Mouse (Mus musculus) small intestine, adult 2 months (tissue): ENCODE measurements around the gene Prdm16.

Source experiments
- CTCF ChIP-seq: fragments of 200-500 bp; IDR thresholded peaks from 2 replicates; pipeline ENCODE4 v1.5.1; 2012; ENCODE audit warnings: low read depth, mild to moderate bottlenecking, control low read depth, inconsistent platforms, low read length, moderate library complexity, mixed read lengths; ENCODE audit not compliant: insufficient replicate concordance, insufficient read length; ENCODE audit errors: extremely low read depth
- POLR2A ChIP-seq: fragments of 200-500 bp; IDR thresholded peaks from 2 replicates; pipeline ENCODE4 v1.6.1; 2012; ENCODE audit warnings: low read depth, mild to moderate bottlenecking, control low read depth, inconsistent platforms, low read length, moderate library complexity

GRCm38 (mm10) chr4:154396652-154397301 is 239.9 kb downstream of the Prdm16 start:
- TF ChIP-seq CTCF: no peak
- TF ChIP-seq POLR2A: no peak
